Mouse (Mus musculus): ENCODE data around the gene Rars. TPM values are rescaled to one million over a fixed set of nuclear protein-coding genes. Genes with fewer than 3 reads are reported as not detected.

The Rars gene
- polyA plus RNA-seq (2015; fragmentation: Nextera tagmentation; extraction: Ambion mirVana), result 88.4 and 90.7 TPM in 2 replicates

- peaks cover 13% of the 10 kb centered on the region for H3K4me1 ChIP-seq
- 2% methylated on average over 46 of the region's 46 CpGs for whole genome bisulfite sequencing
- peak; percentile 84 for ATAC-seq (ENCODE audit: low FRiP score, low read depth)
- H3K27ac ChIP-seq, result no peak within 1 kb of the TSS
- peak within 1 kb of the TSS; percentile 91 for H3K9ac ChIP-seq
- H3K4me2 ChIP-seq (replicated peaks), result peak within 1 kb of the TSS; percentile 72
- H3K9me3 ChIP-seq, result no peaks in the 10 kb centered on the region
- H3K36me3 ChIP-seq, result peaks cover 28% of the 10 kb centered on the region
- no peaks in the 10 kb centered on the region for H3K27me3 ChIP-seq
- peak within 1 kb of the TSS; percentile 90 for H3K4me3 ChIP-seq
Measured at GRCm38 (mm10) chr11:35834022-35834760, at the start of gene Rars. Gene Rars (minus strand): TSS chr11:35834506.

DNA sequence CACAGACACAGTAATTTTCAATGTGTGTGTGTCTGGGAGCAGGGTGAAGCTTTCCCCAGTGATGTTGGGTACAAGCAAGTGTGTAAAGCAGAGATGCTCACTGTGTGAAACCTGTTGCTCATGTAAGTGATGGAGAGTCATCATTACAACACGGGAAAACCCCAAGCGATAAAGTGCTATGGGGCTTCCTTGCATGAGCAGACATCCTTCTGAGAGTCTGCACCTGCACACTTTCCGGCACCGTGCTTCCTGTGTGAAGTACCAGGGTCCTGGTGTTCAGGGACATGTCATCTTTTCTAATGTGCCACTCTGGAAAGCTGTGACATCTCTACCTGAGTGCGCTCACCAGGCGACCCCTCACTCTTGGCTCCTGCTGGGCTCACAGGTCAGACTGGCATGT, 48.5 kb upstream of the Rars start:
- 89% methylated on average over 6 of the region's 6 CpGs for whole genome bisulfite sequencing
- Histone ChIP-seq H3K9ac (no peak overlapping the region), H3K4me1 (peaks cover 6% of the 10 kb centered on the region; the same call in 1 of the 2 replicates), H3K4me2 (replicated peaks) (no peak overlapping the region), H3K27ac (no peak overlapping the region), H3K9me3 (no peaks in the 10 kb centered on the region), H3K36me3 (no peaks in the 10 kb centered on the region), H3K27me3 (no peaks in the 10 kb centered on the region), H3K4me3 (no peak overlapping the region)
- no peak for ATAC-seq (ENCODE audit: low FRiP score, low read depth)

GRCm38 (mm10) chr11:35878559-35878897, 44.2 kb upstream of the Rars start:
- no peak for ATAC-seq (ENCODE audit: low FRiP score, low read depth)
- WGBS, result 50% methylated on average over 4 of the region's 4 CpGs
- H3K4me1 ChIP-seq, result peaks cover 16% of the 10 kb centered on the region; the same call in 1 of the 2 replicates
- no peak overlapping the region for H3K27ac ChIP-seq
- H3K4me3 ChIP-seq, result no peak overlapping the region
- no peaks in the 10 kb centered on the region for H3K9me3 ChIP-seq
- no peak overlapping the region for H3K9ac ChIP-seq
- H3K36me3 ChIP-seq, result no peaks in the 10 kb centered on the region
- H3K4me2 ChIP-seq (replicated peaks), result no peak overlapping the region
- no peaks in the 10 kb centered on the region for H3K27me3 ChIP-seq

DNA sequence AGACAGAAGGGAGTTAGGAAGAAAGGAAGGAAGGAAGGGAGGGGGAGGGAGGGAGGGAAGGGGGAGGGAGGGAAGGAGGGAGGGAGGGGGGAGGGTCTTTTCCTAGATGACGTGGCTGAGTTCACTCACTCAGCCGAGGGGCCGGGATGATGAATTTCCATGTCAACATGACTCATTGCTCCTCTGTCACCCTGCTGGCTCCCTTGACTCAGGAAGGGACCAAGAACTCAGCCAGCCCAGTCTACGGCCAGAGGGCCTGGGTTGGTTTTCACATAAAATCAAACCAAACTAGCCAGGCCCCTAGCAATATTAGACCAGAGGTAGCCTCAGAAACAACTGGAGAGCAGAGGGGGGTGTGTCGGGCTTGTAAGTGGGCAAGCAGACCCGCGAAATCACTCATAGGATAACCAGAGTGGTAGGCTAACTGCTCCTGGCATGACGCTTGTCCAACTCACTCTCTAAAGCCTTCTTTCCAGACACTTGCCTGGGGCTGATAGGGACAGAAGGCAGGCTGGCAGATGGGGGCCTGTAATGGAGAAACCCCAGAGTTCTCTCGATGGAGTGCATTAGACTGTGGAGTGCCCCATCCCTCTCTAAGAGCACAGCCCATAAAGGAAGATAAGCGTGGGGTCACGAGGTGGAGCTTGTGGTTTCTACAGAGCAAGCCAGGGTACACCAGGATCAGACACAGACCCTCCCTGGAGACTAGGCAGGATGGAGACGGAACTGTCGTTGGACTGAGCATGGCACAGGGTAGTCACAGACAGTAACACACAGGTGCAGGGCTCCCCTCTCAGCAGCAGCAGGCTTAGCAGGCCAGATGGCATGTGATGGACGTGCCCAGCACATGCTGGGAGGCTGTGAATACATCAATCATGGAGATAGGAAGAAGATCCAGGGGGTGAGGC, 43.6 kb upstream of the Rars start:
- no peaks in the 10 kb centered on the region for H3K36me3 ChIP-seq
- H3K27me3 ChIP-seq, result no peaks in the 10 kb centered on the region
- H3K9ac ChIP-seq, result no peak overlapping the region
- H3K9me3 ChIP-seq, result no peaks in the 10 kb centered on the region
- 49% methylated on average over 14 of the region's 14 CpGs for WGBS
- ATAC-seq (ENCODE audit: low FRiP score, low read depth), result peak; percentile 21; the same call in 1 of the 2 replicates
- no peak overlapping the region for H3K27ac ChIP-seq
- no peak overlapping the region for H3K4me3 ChIP-seq
- no peak overlapping the region for H3K4me2 ChIP-seq (replicated peaks)
- peaks cover 16% of the 10 kb centered on the region; the same call in 1 of the 2 replicates for H3K4me1 ChIP-seq

DNA sequence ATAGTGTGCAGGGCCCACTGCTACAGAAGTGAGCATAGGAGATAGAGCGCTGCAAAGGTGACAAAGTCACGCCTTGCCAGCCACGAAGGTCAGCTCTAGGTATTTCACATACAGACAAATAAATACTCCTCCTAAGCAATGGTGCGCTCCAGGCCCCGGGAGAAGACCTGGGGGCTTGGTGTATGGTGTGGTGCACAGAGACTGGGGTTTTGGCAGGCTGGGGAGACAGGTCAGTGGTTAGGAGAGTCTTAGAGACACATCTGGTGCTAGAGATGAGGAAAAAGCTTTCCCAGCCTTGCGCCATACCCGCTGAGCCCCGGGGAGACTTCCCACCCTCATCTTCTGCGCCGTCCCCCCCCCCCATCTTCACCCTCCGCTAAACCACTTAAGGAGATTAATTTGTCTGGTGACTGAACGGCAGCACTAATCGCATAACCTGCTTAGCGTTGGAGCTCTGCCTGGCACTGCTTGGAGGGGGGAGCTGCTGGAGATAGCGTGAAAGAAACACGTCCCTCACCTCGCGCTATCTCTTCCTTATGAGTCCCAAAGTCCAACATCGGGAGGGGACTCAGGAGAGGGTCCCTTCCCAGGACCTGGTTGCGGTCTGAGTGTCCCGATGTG, 39.4 kb upstream of the Rars start:
- no peak for ATAC-seq (ENCODE audit: low FRiP score, low read depth)
- Histone ChIP-seq H3K4me3 (no peak overlapping the region), H3K4me2 (replicated peaks) (no peak overlapping the region), H3K27ac (no peak overlapping the region), H3K36me3 (no peaks in the 10 kb centered on the region), H3K9me3 (no peaks in the 10 kb centered on the region), H3K4me1 (peaks cover 19% of the 10 kb centered on the region; the same call in 1 of the 2 replicates), H3K27me3 (no peaks in the 10 kb centered on the region), H3K9ac (no peak overlapping the region)
- WGBS, result 50% methylated on average over 21 of the region's 21 CpGs

DNA sequence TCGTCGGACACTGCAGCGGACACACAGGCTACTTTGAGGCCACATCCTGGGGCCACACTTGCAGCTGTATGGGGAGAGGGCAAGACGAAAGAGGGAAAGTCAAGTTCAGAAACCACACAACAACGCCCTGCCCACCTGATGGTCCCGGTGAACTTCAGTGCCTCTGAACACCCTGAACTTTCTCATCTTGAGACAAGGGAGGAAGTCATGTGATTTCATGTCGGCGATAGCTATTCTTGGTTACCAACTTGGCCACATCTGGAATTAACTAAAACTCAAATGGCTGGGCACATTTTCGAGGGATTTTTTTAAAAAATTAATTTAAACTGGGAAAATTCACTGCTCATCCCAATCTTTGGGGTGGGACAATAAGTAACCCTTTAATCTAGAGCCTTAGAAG, 36.7 kb upstream of the Rars start:
- H3K27me3 ChIP-seq, result no peaks in the 10 kb centered on the region
- H3K4me2 ChIP-seq (replicated peaks), result no peak overlapping the region
- no peaks in the 10 kb centered on the region for H3K9me3 ChIP-seq
- no peaks in the 10 kb centered on the region for H3K36me3 ChIP-seq
- 0 out of 2 replicates have a peak, but pooled peaks cover 4% of the 10 kb centered on the region for H3K4me1 ChIP-seq
- no peak for ATAC-seq (ENCODE audit: low FRiP score, low read depth)
- no peak overlapping the region for H3K9ac ChIP-seq
- H3K4me3 ChIP-seq, result no peak overlapping the region
- no peak overlapping the region for H3K27ac ChIP-seq
- 68% methylated on average over 9 of the region's 9 CpGs for WGBS

DNA sequence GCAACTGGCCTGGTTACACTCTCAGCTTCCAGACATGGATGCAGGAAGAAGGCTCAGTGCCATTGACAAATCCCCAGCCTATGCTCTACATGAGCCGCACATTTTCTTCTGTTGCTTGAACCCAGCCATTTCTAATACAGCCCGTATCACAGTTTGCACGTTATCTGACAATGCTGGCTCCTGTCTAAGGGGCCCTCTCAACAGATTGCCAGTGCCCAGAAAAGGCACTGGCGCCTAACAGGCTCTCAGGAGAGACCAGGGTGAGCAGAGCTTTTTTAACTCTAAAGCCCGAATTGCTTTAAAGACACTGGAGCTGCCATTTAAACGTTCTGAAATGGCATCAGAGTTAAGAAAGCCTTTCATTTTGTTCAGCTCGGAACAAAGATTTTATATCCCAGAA, 31.8 kb upstream of the Rars start:
- no peak overlapping the region for H3K27ac ChIP-seq
- 64% methylated on average over 7 of the region's 7 CpGs for WGBS

GRCm38 (mm10) chr11:35864981-35865604, 30.8 kb upstream of the Rars start:
- H3K4me2 ChIP-seq (replicated peaks), result peak overlapping the region; percentile 46
- no peaks in the 10 kb centered on the region for H3K36me3 ChIP-seq
- H3K4me1 ChIP-seq, result peaks cover 21% of the 10 kb centered on the region
- WGBS, result 27% methylated on average over 9 of the region's 9 CpGs
- H3K27me3 ChIP-seq, result no peaks in the 10 kb centered on the region
- H3K9me3 ChIP-seq, result no peaks in the 10 kb centered on the region
- peak overlapping the region; percentile 15; the same call in 1 of the 2 replicates for H3K9ac ChIP-seq
- H3K4me3 ChIP-seq, result no peak overlapping the region
- peak; percentile 91 for ATAC-seq (ENCODE audit: low FRiP score, low read depth)
- peak overlapping the region; percentile 56; the same call in 1 of the 2 replicates for H3K27ac ChIP-seq

More for the DNA sequence above, 31.8 kb upstream of the Rars start:
- no peaks in the 10 kb centered on the region for H3K27me3 ChIP-seq
- H3K4me2 ChIP-seq (replicated peaks), result no peak overlapping the region
- H3K4me1 ChIP-seq, result peaks cover 24% of the 10 kb centered on the region
- H3K36me3 ChIP-seq, result no peaks in the 10 kb centered on the region
- no peak overlapping the region for H3K9ac ChIP-seq
- H3K9me3 ChIP-seq, result no peaks in the 10 kb centered on the region
- ATAC-seq (ENCODE audit: low FRiP score, low read depth), result no peak
- no peak overlapping the region for H3K4me3 ChIP-seq

GRCm38 (mm10) chr11:35863653-35864052, 29.3 kb upstream of the Rars start:
- no peak overlapping the region for H3K4me3 ChIP-seq
- H3K27me3 ChIP-seq, result no peaks in the 10 kb centered on the region
- no peaks in the 10 kb centered on the region for H3K36me3 ChIP-seq
- H3K9ac ChIP-seq, result no peak overlapping the region
- 86% methylated on average over 5 of the region's 5 CpGs for WGBS
- no peak overlapping the region for H3K27ac ChIP-seq
- ATAC-seq (ENCODE audit: low FRiP score, low read depth), result no peak
- peaks cover 21% of the 10 kb centered on the region for H3K4me1 ChIP-seq
- H3K9me3 ChIP-seq, result no peaks in the 10 kb centered on the region
- H3K4me2 ChIP-seq (replicated peaks), result no peak overlapping the region

DNA sequence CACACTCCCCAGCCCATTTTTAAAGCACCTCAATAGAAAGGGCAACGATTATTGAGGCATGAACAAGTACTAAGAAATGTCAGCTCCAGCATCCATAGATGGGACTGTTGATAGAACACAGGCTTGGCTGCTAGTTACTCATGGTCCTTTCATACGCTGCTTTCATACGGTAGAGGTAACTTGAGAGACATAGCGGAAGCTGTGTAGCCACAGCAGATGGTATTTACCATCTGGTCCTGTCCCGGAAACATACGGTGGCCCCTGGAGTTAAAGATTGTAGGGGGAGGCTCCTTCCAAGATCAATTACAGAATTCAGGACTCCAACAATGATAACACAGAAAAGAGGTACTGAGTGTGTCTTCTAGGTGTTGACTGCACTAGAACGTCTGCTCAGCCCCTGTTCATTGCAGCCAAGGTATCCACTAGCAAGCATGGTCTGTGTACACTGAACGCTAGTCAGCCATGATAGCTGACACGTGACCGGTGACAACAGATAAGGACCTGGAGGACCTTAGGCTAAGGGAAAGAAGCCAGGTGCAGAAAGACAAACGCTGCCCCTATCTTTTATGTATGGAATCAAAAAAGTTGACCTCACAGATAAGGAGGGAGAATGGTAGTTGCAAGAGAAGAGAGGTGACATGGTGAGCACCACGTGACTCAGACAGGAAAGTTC, 23.2 kb upstream of the Rars start:
- no peaks in the 10 kb centered on the region for H3K4me1 ChIP-seq
- no peak for ATAC-seq (ENCODE audit: low FRiP score, low read depth)
- no peaks in the 10 kb centered on the region; the same call in 1 of the 2 replicates for H3K9me3 ChIP-seq
- no peak overlapping the region for H3K9ac ChIP-seq
- WGBS, result 84% methylated on average over 12 of the region's 12 CpGs
- H3K4me2 ChIP-seq (replicated peaks), result no peak overlapping the region
- H3K27ac ChIP-seq, result no peak overlapping the region
- no peak overlapping the region for H3K4me3 ChIP-seq
- H3K36me3 ChIP-seq, result no peaks in the 10 kb centered on the region
- no peaks in the 10 kb centered on the region for H3K27me3 ChIP-seq

DNA sequence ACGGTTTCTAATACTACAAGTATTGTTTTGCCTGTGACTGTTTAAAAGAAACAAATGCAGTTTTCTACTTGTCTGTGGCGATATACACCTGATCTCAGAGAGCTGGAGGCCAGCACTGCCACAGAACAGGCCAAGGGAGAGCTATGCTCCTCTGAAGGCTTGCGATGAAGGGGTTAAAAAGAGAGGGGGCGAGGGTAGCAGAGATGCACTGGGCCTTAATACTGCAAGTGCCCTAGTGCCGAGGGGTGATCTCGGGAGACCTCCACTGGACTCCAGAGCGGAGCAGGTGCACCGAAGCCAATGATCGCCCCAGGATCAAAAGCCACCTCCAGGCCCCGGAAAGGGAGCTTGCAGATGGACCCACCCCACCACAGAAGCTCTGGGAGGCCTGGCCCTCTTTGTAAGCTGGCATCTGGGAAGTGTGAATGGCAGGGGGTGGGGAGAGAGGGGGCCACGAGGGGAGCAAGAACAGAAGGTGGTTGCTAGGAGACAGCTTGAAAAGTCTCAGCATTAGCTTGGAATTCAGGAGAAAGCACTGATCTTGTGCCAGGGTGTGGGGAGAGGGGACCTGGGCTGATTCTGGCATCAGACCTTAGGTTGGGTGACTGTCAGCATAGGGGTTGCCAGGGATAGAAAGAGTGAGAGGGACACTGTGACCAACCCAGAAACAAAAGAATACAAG, 22.2 kb upstream of the Rars start:
- Histone ChIP-seq H3K9me3 (no peaks in the 10 kb centered on the region; the same call in 1 of the 2 replicates), H3K4me2 (replicated peaks) (no peak overlapping the region), H3K27me3 (no peaks in the 10 kb centered on the region), H3K4me1 (no peaks in the 10 kb centered on the region), H3K36me3 (no peaks in the 10 kb centered on the region), H3K27ac (no peak overlapping the region), H3K4me3 (no peak overlapping the region), H3K9ac (0 out of 2 replicates have a peak overlapping the region, but pooled peaks have one; percentile 15)
- 55% methylated on average over 11 of the region's 11 CpGs for WGBS
- no peak for ATAC-seq (ENCODE audit: low FRiP score, low read depth)

All from limb, embryonic 13.5 days (tissue).